Mouse (Mus musculus) brain, adult 2 months (tissue): Measurements from ENCODE around the gene Capzb.

Experiments used
- DNase-seq: peaks from one replicate; pipeline ENCODE4 v3.0.0; 2011; ENCODE audit warnings: low read depth, low spot score

Gene Capzb

DNA sequence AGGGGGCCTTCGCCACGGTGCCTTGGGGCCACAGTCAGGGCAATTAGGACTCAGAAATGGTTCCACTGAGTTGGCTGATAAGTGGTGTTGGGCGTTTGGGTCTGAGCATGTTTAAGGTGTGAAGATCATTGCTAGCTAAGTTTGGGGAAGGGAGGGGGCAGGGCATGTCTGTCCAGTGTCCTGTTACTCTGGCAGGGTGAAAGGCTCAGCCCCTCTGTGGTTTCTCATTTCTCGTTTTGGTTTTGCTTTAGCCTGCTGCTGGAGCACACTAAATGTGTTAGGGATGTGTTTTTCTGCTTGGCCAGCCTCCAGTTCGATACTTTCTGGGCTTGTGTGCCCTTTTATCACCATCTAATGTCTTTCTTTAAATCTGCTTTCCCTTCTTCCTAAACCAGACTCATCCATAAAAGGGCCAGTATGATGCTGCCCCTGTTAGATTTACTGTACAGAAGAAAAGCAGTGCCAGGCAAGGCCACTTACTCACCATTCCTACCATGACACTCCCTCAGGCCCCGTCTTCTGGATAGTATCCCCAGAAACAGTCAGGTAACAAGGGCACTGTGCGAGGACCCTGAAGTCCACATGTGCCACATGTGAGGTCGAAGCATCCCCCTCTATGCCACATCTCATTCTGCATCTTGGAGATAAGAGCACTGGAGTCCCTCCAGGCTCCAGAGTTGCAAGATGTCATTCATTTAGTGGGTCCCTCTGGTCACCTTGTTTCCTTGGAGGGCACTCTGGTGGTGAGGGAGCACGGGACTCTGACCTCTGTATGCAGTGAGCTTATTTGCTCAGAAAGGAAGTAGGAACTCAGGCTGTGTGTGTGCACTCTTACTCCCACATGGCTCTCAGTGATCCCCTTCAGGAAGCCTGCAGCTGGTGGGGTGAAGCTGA lies 15.8 kb downstream of the Capzb start:
- peak; percentile 48 for DNase-seq

DNA sequence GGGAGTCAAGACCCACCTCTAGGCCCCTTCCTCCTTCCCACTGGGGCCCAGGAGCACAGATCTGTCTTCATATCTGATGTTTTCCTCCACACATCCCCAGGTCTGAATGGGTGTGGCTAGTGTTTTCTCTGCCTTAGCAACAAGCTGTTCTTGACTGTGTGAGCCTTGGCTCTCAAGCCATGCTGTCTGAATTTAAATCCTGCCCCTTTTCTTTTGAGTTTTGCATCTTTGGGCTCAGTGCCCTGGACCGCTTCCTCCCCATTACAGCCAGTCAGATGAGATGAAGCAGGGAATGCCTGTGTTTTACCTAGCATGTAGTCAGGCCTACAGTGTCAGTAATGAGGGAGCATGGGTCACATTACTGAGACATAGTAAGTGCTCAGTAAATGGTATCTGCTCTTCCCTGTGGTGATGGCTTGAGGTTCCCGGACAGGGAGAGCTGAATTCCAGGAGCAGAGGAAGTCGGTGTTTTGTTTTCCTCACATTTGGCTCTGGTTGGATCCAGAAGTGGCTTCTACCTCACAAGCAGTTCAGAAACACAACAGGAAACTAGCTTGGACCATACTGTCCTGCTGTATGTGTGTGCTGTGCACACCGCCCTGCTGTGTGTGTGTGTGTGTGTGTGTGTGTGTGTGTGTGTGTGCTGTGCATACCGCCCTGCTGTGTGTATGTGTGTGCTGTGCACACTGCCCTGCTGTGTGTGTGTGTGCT lies 16.6 kb downstream of the Capzb start:
- no peak for DNase-seq

DNA sequence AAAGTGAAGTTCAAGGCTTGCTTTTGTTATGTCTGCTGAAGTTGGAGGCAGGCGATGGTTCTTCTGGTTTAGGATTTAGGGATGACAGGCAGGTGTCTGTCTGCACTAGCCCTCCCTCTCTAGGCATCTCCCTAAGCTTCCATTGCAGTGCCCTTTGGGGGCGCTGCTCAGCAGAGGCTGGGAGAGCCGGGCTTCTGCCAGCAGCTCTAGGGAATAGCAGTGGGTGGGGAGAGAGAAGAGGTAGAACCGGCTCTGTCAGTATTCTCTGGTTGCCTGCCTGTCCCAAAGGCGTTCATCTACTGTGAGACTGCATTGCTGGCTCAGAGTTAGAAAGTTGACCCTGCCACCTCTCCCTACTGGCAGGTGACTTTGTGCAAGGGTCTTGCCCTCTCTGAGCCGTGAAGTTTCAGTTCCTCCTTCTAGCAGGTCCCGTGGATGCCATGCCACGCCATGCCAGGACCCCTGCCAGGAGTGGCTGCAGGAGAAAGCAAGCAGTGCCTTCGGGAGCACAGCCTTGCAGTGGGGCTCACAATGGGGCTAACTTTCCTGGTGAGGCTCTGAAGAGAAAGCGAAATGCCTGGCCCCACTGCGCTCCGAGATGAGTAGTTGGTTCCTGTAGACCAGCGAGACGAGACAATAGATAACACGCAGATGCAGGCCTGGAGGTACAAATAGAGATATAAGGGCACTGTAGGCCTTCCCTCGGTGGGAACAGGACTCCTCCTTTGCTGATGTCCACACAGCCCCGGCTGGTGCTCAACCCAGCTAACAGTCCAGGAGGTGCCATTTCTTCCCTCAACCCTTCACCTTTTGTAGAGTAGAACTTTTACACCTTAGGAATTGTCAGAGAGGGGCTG lies 19.5 kb downstream of the Capzb start:
- DNase-seq = peak; percentile 60

DNA sequence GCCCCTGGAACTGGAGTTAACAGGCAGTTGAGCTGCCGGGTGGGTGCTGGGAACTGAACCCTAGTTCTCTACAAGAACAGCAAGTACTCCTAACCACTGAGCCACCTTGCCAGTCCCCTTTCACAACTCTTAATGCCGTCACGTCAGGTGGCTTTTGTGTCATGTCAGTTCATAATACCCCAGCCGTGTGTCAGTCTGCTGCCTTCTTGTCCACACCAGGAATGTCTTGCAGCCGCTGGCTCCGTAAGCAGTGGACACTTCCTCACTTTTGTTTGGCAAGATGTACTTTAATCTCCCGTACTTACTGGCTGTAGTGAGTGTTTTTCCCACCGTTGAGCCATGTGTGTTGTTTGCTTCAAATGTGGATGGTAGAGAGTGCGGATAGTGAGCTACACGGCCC lies 20.4 kb downstream of the Capzb start:
- no peak for DNase-seq

DNA sequence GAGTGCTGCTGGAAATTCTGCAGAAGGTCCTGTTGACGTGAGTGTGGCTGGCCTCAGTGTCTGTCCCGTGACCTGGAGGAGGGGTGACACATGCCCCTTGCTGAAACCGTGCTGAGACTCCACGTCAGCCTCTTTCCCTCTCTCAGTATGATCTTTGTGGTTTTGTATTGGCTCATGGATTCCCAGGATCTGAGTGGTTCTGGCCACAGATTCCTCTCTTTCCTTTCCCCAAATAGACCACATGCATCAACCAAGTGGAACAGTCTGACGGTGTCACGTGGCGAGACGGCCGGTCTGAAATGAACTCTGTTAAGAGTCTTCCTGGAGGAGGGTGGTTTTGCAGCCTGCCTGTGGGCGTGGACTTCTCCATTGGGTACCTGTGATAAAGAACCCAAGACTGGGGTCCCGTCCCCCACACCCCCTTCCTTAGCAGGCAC lies 21.3 kb downstream of the Capzb start:
- DNase-seq = peak; percentile 59

DNA sequence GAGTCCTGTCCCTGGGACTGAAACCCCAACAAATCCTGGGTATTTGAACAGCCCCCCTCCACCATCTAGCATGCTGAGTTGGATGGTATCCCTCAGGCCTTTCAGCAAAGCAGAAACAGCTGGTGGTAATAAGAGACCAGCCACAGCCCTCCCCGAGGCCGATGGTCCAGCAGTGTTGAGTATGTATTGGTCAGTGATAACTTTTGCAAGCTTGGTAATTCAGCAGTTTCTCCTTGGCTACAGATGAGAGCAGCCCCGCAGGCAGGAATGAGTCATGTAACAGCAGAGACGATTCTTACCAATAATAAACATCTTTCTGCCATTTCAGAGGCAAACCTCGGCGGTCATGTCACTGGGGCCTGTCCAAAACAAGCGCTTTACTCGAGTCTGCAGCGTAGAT lies 23.9 kb downstream of the Capzb start:
- peak; percentile 64 for DNase-seq

DNA sequence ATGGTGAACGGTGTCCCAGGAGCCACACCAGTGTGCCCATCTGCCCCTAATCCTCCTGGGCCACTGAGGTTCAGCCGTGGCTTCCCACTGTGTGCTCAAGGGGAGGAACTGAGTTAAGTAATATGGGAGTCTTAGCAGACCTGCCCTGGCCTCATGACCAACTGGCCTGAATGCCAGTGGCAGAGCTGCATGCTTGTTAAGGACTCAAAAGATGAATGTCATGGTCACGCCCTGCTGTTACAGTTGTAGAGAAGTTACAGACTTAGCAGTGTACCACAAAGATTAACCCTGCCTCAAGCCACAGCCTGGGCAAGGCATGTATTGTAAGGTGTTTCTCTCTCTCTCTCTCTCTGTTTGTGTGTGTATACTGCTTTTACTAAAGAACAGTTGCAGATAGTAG lies 25.8 kb downstream of the Capzb start:
- DNase-seq = no peak

DNA sequence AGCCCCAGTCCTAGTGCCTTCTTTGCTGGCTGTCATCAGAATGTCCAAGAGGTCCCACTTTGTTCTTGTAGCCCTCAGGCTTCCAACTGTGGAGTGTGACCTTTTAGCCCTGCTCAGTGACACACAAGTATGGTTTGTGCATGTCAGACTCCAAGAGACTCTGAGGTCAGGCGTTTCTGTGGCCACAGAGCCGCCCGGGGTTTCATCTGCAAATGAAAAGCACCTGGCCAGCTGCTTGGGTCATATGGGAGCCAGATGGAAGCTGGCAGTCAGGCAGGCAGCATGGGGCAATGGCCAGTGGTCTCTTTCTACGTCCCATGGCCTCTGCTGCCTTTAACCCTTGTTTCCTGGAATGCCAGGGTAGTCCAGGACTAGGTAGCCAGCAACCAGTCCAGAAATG lies 27.0 kb downstream of the Capzb start:
- DNase-seq = no peak

DNA sequence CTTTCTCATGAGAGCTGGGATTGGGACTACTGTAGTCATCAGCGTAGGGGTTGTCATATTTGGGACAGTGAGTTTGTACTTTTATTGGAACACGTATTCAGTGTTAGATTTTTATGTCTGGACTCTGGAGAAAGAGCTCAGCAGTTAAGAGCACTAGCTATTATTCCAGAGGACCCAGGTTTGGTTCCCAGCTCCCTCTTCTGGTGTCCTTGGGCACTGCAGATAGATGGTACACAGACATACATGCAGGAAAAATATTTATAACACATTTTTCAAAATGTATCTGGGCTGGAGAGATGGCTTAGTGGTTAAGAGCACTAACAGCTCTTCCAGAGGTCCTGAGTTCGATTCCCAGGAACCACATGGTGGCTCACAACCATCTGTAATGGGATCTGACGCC lies 28.3 kb downstream of the Capzb start:
- no peak for DNase-seq

DNA sequence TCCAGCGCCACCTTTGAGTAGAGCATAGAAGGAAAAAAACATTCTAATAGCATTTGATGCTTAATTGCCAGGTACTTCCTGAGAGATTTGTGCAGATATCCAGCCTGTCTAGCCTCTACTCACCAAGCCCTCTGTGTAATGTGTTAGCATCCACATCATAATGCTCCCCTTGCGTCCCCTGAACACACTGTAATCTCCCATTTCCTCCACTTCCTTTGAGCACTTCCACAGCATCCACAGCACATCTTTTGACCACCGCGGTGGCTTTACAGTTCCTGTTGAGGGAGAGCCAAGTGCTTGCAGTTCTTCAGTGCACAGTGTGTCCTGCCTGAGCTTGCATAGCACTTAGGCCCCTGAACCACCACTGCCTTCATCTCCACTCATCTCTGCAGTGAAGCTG lies 29.1 kb downstream of the Capzb start:
- DNase-seq = no peak

DNA sequence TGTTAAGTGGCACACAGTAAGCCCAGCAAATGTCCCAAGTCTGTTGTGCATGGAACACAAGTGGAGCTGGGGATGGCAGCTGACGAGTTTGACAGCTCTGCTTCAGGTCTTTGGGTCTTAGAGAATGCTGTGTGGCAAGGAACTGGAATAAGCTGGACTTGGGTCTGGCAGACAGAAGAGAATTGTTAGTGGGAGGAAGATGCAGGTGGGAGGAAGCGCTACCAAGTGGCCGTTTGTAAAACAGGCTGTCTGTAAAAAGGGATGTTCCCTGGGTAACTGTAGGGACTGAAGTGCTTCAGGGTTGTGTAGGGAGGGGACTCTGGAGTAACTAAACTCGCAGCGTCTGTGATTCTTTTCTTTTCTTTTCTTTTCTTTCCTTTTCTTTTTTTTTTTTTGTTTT lies 32.4 kb downstream of the Capzb start:
- DNase-seq = peak; percentile 42

DNA sequence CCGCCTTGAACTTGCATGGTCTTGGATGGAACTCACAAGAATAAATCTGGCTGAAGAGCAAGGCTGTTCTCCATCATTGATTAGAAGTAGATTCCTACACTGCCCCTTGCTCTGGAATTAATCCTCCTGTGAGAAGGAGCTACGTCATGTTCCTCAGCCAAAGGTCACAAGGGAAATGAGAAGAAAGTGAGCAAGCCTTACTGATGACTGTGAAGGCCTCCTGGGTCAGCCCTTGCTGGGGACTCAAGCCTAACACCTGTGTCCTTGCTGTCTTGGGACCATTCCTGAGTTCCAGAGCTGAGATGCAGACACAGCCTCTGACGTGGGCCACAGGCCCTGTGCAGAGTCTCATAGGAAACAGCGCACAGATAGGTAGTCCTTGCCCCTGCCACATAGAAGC lies 33.2 kb downstream of the Capzb start:
- no peak for DNase-seq

DNA sequence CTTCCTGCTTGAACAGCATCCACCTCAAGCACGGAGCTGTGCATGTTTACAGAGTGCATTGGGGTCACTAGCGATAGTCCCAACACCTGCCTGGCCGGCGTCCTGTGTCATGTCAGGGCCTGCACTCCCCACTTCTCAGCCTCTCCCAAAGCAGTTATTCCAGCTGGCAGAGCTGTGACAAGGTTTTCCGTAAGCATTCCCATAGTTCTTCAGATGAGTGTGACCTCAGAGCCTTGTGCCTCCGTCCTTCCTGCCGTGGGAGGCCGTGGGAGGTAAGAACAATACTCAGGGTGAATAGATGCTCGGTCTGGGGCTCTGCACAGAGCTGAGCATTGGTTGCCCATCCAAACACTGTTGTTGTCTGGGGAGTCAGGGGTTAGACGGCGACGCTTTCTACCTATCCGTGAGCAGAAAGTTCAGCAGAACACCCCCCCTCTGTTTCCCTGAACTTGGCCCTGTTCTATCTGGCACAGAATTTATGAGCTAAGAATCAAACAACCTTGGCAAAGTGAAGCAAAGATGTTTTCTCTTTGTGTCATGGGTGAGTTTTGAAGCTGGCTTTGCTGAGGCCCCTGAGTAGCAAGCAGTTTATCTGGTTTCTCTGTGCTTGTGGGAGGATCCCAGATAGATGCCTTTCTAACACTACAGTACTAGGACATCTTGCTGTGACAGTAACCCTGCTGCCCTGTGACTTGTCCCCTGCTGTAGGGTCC lies 34.0 kb downstream of the Capzb start:
- DNase-seq = no peak

DNA sequence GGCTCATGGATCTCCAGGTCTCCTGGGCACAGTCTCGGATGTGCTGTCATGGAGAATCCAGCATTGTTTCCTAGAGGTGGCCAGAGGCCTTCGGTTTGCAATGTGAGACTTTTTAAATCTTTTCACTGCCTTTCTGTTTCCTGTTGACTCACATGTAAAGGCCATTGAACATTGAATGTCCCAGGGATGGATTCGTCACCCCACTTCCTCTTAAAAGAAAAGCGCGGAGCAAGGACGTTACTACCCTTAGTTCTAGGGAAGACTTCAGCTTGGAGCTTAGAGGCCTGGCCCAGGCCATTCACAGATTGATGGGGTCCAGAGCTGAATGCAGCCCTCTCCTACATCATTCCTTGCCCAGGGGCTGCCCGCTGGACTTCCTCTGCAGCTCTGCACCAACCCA lies 35.2 kb downstream of the Capzb start:
- DNase-seq = no peak

DNA sequence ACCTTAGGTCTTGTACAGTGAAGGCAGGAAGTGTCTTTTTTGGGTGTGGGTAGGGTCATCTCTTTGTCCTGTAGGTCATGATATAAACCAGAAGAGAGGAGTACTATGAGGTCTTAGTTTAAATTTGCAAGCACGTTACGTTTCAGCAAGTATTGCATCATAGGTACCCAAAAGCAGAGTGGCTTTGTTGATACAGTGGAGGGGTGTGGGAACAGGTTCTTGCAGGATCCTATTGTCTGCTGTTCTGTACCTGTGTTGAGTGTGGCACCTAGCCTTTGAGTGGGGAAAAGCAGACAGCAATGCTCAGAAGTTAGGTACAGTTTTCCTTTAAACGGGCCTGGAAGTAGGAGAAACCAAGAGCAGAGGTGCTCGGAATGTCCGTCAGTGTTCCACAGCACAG lies 36.6 kb downstream of the Capzb start:
- no peak for DNase-seq

DNA sequence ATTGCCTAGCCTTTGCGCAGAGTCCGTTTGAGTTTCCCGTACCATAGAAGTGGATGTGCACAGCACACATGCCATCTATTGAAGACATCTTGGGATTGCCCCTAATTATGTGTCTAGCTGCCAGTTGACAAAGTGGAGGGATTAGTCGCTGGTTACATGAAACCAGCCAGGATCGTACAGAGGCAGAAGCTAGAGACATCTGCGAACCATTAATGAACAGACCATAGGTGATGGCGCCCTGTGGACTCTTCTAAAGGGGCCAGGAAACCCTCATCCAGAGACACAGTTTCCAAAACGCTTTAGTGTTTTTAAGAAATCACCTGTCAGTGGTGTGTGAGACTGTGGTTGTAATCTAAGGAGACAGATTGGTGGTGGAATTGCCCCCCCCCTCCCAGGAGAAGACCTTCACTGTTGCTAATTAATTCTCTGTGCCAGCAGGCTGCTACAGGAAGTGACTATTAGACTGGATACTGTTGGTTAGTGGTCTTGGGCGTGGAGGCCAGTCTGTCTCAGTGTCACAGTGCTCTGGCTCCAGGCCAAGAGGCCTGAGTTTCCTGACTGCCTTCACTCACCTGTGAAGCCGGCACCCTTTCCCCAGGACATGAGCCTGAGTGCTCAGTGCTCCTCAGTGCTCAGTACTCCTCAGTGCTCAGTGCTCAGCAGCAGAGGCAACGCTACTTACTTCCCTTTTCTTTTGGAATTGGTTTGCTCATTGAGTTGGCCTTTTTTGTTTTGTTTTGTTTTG lies 37.8 kb downstream of the Capzb start:
- DNase-seq = no peak

DNA sequence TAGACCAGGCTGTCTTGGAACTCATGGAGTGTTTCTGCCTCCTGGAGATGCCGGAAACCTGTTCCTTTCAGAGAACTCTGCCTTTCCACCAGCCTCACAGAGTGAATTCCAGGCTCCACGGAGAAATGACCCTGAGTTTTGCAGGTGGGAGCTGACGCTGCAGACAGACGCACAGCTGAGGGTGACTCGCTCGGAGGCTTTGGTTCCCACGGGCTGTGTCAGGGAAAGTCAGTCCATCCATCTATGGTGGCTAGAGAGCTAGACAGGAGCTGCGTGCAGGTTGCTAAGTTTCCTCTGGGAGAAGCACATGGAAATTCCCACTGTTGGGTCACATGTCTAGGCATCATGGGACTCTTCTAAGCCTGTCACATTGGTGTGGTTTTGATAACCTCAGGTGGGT lies 38.5 kb downstream of the Capzb start:
- DNase-seq = no peak

DNA sequence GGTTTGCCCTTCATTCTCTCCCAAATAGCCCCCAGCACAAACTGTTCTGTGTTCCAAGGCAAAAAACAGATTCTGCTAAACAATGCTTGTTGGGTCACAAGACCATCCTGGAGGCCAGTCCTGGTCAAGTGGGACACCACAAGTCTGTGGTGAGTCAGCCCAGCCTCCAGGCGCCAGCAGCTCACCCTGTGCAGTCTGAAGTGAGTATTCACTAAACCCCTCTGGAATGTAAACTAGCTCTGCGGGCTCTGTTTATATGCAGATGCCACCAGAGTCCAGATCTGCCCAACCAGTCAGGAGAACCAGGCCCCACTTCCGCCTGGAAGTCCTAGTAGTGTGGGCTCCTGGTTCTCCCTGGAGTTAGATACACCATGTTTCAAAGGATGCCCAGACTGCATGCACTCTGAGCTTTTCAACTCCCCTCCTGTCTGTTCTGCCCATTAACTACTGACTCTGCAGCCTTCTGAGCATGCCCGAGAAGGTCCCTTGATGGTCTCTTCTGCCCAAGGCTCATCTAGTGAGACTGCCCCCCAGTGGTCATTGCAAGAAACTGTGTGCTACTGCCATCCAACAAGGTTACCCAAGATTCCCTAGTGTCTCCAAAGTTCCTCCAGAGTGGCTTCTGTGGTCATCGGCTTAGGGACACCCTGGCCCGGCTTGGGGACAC lies 39.9 kb downstream of the Capzb start:
- DNase-seq = peak; percentile 84

DNA sequence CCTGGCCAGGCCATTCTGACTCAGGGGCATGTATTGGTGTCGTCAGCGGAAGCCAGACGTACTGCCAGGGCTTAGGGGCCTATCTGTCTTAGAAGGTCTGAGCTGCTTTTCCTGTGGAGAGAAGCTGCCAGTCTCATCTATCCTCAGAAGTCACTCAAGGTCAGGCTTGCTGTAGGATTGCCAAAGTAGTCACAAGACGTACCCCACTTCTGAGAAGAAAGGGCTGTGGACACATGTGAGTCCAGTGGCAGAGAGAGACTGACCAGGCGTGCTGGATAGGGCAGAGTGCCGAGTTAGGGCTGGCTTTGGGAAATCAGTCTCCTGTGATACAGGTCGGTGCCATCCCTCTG lies 40.4 kb downstream of the Capzb start:
- no peak for DNase-seq

DNA sequence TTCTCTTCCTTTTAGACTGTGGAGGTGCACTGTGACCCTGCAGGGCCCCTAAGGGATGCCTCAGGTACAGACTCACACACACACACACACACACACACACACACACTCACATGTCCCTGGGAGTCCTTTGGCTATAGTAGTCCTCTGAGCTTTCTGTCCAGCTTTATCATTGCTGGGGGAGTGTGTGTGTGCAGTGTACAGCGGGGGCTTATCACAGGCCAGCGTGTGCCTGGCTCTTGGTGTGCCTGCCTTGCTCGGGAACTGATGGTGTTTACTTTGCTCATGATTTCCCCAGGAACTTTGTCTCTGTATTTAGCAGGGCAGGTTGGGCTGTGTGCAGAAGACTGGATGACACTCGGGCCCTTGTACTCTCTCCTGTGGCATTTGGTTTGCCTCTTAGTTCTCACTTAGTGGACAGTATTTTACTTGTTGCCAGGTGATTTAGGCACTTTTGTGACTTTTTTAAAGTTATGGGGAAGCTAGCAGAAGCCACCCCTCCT lies 41.1 kb downstream of the Capzb start:
- DNase-seq = no peak
